Mouse (Mus musculus): ENCODE data around the gene Lat. TPM values are rescaled to one million over a fixed set of nuclear protein-coding genes. Genes with fewer than 3 reads are reported as not detected.

The Lat gene
- polyA plus RNA-seq (2015; fragmentation: Nextera tagmentation; extraction: Ambion mirVana) = 9.4 and 11.6 TPM in 2 replicates

DNA sequence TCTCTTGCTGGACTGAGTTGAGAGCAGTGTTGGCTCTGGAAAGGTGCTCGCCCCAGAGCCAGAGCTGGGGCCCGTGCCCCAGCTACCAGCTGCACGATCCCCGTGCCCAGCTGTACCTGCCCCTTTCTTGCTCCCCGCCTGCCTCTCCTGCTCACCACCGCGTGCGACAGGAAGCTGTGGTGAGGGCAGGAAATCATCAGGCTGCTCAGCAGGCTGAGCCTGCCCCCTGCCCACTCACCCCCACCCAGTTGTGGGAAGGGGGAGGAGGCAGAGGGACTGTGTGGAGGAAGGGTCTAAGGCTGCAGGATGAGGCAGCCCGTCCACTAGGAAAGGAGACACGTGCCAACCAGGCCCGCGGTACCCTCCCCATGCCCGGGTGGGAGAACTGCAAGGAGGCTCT is at the start of gene Lat:
Gene Lat, minus strand, starts transcription at position 178 of the 400 bp plus-strand sequence.

GRCm38 (mm10) chr7:126414725-126415124 is 45.4 kb upstream of the Lat start, which contains the start of gene Cd19:
TSS of gene Cd19 (minus strand) at chr7:126414889.

DNA sequence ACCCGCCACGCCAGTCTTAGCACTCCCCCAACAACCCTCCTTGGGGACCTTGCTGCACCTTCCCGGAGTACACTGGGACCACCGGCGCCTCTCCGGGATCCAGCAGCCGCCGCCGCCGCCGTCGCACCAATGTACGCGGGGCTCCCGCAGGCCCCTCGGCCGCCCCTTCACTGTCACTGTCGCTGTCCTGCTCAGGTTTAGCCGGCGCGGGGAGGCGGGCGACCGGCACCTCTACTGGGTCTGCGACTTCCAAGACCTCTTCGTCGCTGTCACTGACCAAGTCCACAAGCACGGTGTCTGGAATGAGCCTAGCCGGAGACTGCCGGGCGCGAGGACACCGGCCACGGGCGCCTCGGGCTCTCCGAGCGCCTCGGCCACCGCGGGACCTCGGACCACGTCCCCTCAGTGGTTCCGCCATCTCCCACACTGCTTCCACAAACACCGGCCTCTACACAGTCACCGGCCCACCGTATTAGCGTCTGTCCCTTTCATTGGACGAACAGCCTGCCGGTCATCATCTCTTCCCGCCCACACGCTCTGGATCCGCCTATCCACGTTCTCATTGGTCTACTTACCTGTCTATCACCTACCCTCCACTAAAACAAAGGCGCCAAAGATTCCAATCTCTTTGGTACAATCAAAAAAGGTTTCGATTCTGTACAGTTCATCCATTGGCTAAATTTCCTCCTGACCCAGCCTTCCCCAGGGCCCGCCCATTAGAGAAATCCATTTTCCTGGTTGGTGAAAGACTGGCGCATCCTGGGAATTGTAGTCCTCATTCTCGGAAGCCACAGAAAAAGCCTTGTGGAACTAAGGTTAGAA is 27.1 kb upstream of the Lat start, which contains the start of gene Nfatc2ip:
Gene Nfatc2ip, minus strand, starts transcription at position 440 of the 822 bp plus-strand sequence.

GRCm38 (mm10) chr7:126377278-126378158 is 8.1 kb upstream of the Lat start, which contains the start of gene Spns1:
TSS of gene Spns1 (minus strand) at chr7:126377450.

Other genes starting within 250 kb of the Lat start
- 31.7 and 34.9 TPM in 2 replicates for gene Xpo6, start 169.1 kb downstream of the Lat start, polyA plus RNA-seq (2015; fragmentation: Nextera tagmentation; extraction: Ambion mirVana)
- gene Sbk1, start 97.0 kb downstream of the Lat start, polyA plus RNA-seq (2015; fragmentation: Nextera tagmentation; extraction: Ambion mirVana) = 3.2 and 3.4 TPM in 2 replicates
- gene Spns1, start 7.9 kb upstream of the Lat start, polyA plus RNA-seq (2015; fragmentation: Nextera tagmentation; extraction: Ambion mirVana) = 16.6 and 23.1 TPM in 2 replicates
- 4.6 and 5.0 TPM in 2 replicates for gene Nfatc2ip, start 27.2 kb upstream of the Lat start, polyA plus RNA-seq (2015; fragmentation: Nextera tagmentation; extraction: Ambion mirVana)
- 13.1 and 17.5 TPM in 2 replicates for gene Cd19, start 45.3 kb upstream of the Lat start, polyA plus RNA-seq (2015; fragmentation: Nextera tagmentation; extraction: Ambion mirVana)
- gene Rabep2, start 59.2 kb upstream of the Lat start, polyA plus RNA-seq (2015; fragmentation: Nextera tagmentation; extraction: Ambion mirVana) = 9.6 and 14.7 TPM in 2 replicates
- gene Atp2a1, start 93.5 kb upstream of the Lat start, polyA plus RNA-seq (2015; fragmentation: Nextera tagmentation; extraction: Ambion mirVana) = 0.54 and 0.86 TPM in 2 replicates
- gene Sh2b1, start 105.9 kb upstream of the Lat start, polyA plus RNA-seq (2015; fragmentation: Nextera tagmentation; extraction: Ambion mirVana) = 14.4 and 17.8 TPM in 2 replicates
- gene Tufm, start 117.8 kb upstream of the Lat start, polyA plus RNA-seq (2015; fragmentation: Nextera tagmentation; extraction: Ambion mirVana) = 56.1 and 56.4 TPM in 2 replicates
- 25.9 and 26.0 TPM in 2 replicates for gene Atxn2l, start 133.9 kb upstream of the Lat start, polyA plus RNA-seq (2015; fragmentation: Nextera tagmentation; extraction: Ambion mirVana)
- gene Eif3c, start 196.8 kb upstream of the Lat start, polyA plus RNA-seq (2015; fragmentation: Nextera tagmentation; extraction: Ambion mirVana) = 127 and 128 TPM in 2 replicates
- 8.2 and 8.4 TPM in 2 replicates for gene Apobr, start 215.4 kb upstream of the Lat start, polyA plus RNA-seq (2015; fragmentation: Nextera tagmentation; extraction: Ambion mirVana)
- 23.1 and 32.8 TPM in 2 replicates for gene Cln3, start 216.2 kb upstream of the Lat start, polyA plus RNA-seq (2015; fragmentation: Nextera tagmentation; extraction: Ambion mirVana)
- gene Il27, start 225.4 kb upstream of the Lat start, polyA plus RNA-seq (2015; fragmentation: Nextera tagmentation; extraction: Ambion mirVana) = 0.52 and 0.55 TPM in 2 replicates